Mouse (Mus musculus) Patski (cell line): ENCODE results near the gene Myh14. TPM values are rescaled to one million over a fixed set of nuclear protein-coding genes. Genes with fewer than 3 reads are reported as not detected.

Source experiments
- ATAC-seq: fragments of 100-300 bp; one replicate; pipeline ENCODE4 v1.8.0; 2021
- CTCF ChIA-PET: fragments of 350-600 bp; sonication (Branson Sonifier 250); formaldehyde crosslinking; loops from one replicate; lab custom pipeline; 2022; ENCODE audit warnings: inconsistent platforms; lab: Charles Lee
- POLR2A ChIA-PET: fragments of 350-600 bp; sonication (Branson Sonifier 250); formaldehyde crosslinking; loops from one replicate; lab custom pipeline; 2022; ENCODE audit warnings: antibody characterized with exemption, inconsistent platforms; lab: Charles Lee
- DNase-seq: peaks from one replicate; pipeline ENCODE4 v3.0.0-alpha.2; 2011; ENCODE audit warnings: low read depth, low spot score
- H3K27me3 ChIP-seq: fragments of 371-371 bp; one replicate; pipeline ENCODE4 v1.5.1; 2021
- CTCF ChIP-seq: fragments of 100-300 bp; IDR thresholded peaks from one replicate; pipeline ENCODE4 v1.5.1; 2021
- in situ Hi-C: fragments of 300-500 bp; cut with MboI; formaldehyde crosslinking; loops from 3 replicates; pipeline ENCODE4 v1.11.1; 2018; ENCODE audit warnings: low pct_unique_long_range_greater_than_20kb, mixed read lengths
- polyA plus RNA-seq: library from polyadenylated mRNA; unstranded; gene quantifications from one replicate; pipeline ENCODE4 v1.2.3, GENCODE M21; 2021

Gene Myh14
- polyA plus RNA-seq, 1 experiment from 2014 or later: 0.31 TPM

GRCm38 (mm10) chr7:44570989-44571388 is 99.7 kb downstream of the Myh14 start:
- ChIA-PET CTCF (interaction anchor here (1.2 to 1.4 kb wide), 2 partner anchors 11 to 12 kb away, joined by 3 to 5 read pairs; no protein-coding TSS in a partner anchor), POLR2A (no interaction called here)
- no peak for ATAC-seq
- DNase-seq: no peak
- TF ChIP-seq CTCF: no peak
- peaks cover 9% of the 10 kb centered on the region for H3K27me3 ChIP-seq
- in situ Hi-C loops: no loop called here

GRCm38 (mm10) chr7:44568803-44569202 is 101.8 kb downstream of the Myh14 start:
- in situ Hi-C loops: no loop called here
- H3K27me3 ChIP-seq: peaks cover 9% of the 10 kb centered on the region
- ChIA-PET POLR2A (no interaction called here), CTCF (no interaction called here)
- ATAC-seq (no peak), DNase-seq (no peak)
- TF ChIP-seq CTCF: no peak

DNA sequence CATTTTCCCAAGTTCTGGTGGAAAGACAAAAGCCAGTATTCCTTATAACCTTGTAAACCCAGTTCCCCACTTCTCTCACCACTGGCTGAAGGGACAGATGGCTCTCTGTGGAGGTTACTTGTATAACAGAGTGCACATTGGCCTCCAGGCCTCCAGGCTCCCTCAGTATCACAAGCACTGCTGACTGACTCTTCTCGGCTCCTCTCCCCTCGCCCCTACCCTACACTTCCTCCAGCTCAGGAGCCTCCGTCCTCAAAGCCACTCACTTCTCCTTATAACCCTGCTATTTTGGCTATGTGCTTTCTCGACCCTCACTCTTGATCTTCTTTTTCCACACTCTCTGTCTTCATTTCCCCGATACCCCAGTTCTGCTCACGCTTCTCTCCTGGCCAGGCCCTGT is 105.2 kb downstream of the Myh14 start:
- TF ChIP-seq CTCF: no peak
- DNase-seq (no peak), ATAC-seq (no peak)
- peaks cover 4% of the 10 kb centered on the region for H3K27me3 ChIP-seq
- CTCF ChIA-PET: no interaction called here
- POLR2A ChIA-PET: no interaction called here
- in situ Hi-C loops: no loop called here

- CTCF ChIA-PET: interaction anchor here (0.7 to 1.2 kb wide), 2 partner anchors 9 to 42 kb away, joined by 3 read pairs; no protein-coding TSS in a partner anchor
- in situ Hi-C loops: no loop called here
- POLR2A ChIA-PET: no interaction called here
- no peaks in the 10 kb centered on the region for H3K27me3 ChIP-seq
- ATAC-seq (peak; percentile 10), DNase-seq (no peak)
- no peak for TF ChIP-seq CTCF
These were observed 106.2 kb downstream of the Myh14 start for GRCm38 (mm10) chr7:44564486-44564885.

GRCm38 (mm10) chr7:44563284-44563683 is 107.4 kb downstream of the Myh14 start:
- ChIA-PET POLR2A (interaction anchor here (0.7 kb wide), 1 partner anchor 294 kb away, joined by 3 read pairs; the partner anchor contains the start of gene Pnkp), CTCF (interaction anchor here (0.9 to 1.2 kb wide), 2 partner anchors 34 to 41 kb away, joined by 3 read pairs; no protein-coding TSS in a partner anchor)
- ATAC-seq (no peak), DNase-seq (no peak)
- H3K27me3 ChIP-seq: no peaks in the 10 kb centered on the region
- in situ Hi-C loops: no loop called here
- TF ChIP-seq CTCF: no peak

GRCm38 (mm10) chr7:44560435-44561400 is 109.9 kb downstream of the Myh14 start:
- ChIA-PET CTCF (interaction anchor here (0.7 to 2.1 kb wide), 7 partner anchors 11 to 90 kb away, joined by 3 to 12 read pairs (median 4); no protein-coding TSS in a partner anchor), POLR2A (no interaction called here)
- no peak for TF ChIP-seq CTCF
- ATAC-seq: peak; percentile 32
- no peak for DNase-seq
- H3K27me3 ChIP-seq: no peaks in the 10 kb centered on the region
- in situ Hi-C loops: no loop called here

DNA sequence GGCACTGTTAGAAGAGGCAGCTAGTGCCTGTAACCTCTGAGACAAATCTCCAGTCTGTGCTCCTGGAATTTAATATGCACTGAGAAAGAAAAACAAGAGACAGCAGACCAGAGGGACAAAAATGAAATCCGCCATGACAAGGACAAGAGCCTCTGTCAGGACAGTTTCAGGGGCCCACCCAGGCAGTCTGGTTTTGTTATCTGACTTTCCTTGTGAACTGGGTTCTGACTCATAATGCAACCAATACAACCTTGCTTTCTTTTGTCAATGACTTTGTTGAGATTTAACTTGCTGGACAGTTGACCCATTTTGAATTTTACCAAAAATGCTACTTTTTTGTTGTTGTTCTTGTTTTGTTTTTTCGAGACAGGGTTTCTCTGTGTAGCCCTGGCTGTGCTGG is 113.0 kb downstream of the Myh14 start:
- H3K27me3 ChIP-seq: no peaks in the 10 kb centered on the region
- ChIA-PET POLR2A (no interaction called here), CTCF (no interaction called here)
- no peak for DNase-seq
- TF ChIP-seq CTCF: no peak
- no peak for ATAC-seq
- in situ Hi-C loops: no loop called here

Other genes with a start within 250 kb of the Myh14 start
- 0.03 TPM for gene Lrrc4b, start 241.8 kb downstream of the Myh14 start, polyA plus RNA-seq
- gene Aspdh, start 205.5 kb downstream of the Myh14 start, polyA plus RNA-seq: not detected
- 70.4 TPM for gene Josd2, start 202.9 kb downstream of the Myh14 start, polyA plus RNA-seq
- gene Emc10, start 174.3 kb downstream of the Myh14 start, polyA plus RNA-seq: 249 TPM
- 6.9 TPM for gene Fam71e1, start 174.3 kb downstream of the Myh14 start, polyA plus RNA-seq
- gene Mybpc2, start 146.2 kb downstream of the Myh14 start, polyA plus RNA-seq: 0.08 TPM
- 0.14 TPM for gene Spib, start 138.8 kb downstream of the Myh14 start, polyA plus RNA-seq
- gene Pold1, start 122.0 kb downstream of the Myh14 start, polyA plus RNA-seq: 30.9 TPM
- 113 TPM for gene Nr1h2, start 116.9 kb downstream of the Myh14 start, polyA plus RNA-seq
- 2.7 TPM for gene Napsa, start 98.5 kb downstream of the Myh14 start, polyA plus RNA-seq
- gene Kcnc3, start 80.2 kb downstream of the Myh14 start, polyA plus RNA-seq: 0.18 TPM
- not detected for gene Izumo2, start 37.9 kb upstream of the Myh14 start, polyA plus RNA-seq
- 51.5 TPM for gene Vrk3, start 77.6 kb upstream of the Myh14 start, polyA plus RNA-seq
- 1.8 TPM for gene Zfp473, start 80.2 kb upstream of the Myh14 start, polyA plus RNA-seq
- 48.7 TPM for gene Nup62, start 145.2 kb upstream of the Myh14 start, polyA plus RNA-seq
- 2.2 TPM for gene Il4i1, start 145.5 kb upstream of the Myh14 start, polyA plus RNA-seq
- 76.6 TPM for gene Atf5, start 145.8 kb upstream of the Myh14 start, polyA plus RNA-seq
- 99.9 TPM for gene Akt1s1, start 178.1 kb upstream of the Myh14 start, polyA plus RNA-seq
- gene Tbc1d17, start 178.2 kb upstream of the Myh14 start, polyA plus RNA-seq: 59.1 TPM
- 43.2 TPM for gene Pnkp, start 186.3 kb upstream of the Myh14 start, polyA plus RNA-seq
- gene Ptov1, start 198.9 kb upstream of the Myh14 start, polyA plus RNA-seq: 308 TPM
- gene Med25, start 221.9 kb upstream of the Myh14 start, polyA plus RNA-seq: 96.8 TPM
- gene Fuz, start 225.2 kb upstream of the Myh14 start, polyA plus RNA-seq: 16.9 TPM